Mouse (Mus musculus): Measurements from ENCODE around the gene Prdm11.

Gene Prdm11

DNA sequence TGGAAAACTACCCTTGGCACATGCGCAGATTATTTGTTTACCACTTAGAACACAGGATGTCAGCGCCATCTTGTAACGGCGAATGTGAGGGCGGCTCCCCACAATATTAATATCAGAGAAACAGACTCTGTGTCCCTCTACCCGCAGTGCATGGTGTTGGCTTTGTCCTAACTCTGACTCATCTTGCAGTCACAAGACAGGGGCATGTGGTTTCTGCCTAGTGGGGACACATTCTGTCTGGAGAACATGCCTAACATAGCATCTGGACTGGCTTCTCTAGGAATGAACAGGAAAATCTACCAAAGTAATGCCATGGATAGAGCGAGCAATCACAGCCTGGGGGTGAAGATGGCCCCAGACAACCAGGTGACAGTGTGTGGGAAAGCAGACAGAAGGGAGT lies 107.1 kb downstream of the Prdm11 start:
- in situ Hi-C loops (cut with MboI; ENCODE audit: unreplicated experiment in 2 of 2): no loop called here

DNA sequence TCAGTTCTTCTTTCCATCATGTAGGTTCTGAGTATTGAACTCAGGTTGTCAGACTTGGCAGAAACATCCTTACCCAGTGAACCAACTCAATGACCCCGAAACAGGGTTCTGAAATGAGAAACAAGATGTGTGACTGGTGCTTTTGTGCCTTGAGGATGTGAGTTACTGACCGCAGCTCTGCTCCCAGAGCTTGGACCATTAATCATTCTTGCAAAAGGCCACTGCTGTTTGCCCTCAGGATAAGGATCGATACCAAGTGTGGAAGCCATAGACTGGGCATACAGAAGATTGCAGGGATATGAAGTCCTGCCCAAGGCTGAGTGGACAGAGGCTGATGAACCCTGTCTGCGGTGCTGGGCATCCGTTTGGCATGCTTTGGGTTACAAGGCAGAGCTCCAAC lies 107.9 kb downstream of the Prdm11 start:
- in situ Hi-C loops (cut with MboI; ENCODE audit: unreplicated experiment in 2 of 2): no loop called here

DNA sequence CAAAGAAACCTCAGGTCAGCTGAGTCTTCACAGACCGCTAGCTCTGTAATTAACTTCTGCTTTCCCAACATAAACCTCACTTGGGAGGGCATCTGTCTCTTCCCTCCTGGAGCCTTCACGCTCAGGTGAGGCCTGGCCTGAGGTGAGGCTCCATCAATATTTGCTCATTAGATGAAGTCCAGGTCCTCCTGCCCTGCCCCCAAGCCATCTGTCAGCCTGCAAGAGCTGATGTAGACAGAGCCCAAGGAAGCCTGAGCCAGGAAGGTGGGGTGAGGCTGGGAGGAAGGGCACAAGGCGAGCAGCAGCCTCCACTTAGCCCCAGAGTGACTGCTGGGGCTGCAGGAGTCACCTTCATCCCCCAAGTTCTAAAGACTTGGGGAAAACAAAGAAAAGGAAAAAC lies 110.5 kb downstream of the Prdm11 start:
- in situ Hi-C loops (cut with MboI; ENCODE audit: unreplicated experiment in 2 of 2): no loop called here

DNA sequence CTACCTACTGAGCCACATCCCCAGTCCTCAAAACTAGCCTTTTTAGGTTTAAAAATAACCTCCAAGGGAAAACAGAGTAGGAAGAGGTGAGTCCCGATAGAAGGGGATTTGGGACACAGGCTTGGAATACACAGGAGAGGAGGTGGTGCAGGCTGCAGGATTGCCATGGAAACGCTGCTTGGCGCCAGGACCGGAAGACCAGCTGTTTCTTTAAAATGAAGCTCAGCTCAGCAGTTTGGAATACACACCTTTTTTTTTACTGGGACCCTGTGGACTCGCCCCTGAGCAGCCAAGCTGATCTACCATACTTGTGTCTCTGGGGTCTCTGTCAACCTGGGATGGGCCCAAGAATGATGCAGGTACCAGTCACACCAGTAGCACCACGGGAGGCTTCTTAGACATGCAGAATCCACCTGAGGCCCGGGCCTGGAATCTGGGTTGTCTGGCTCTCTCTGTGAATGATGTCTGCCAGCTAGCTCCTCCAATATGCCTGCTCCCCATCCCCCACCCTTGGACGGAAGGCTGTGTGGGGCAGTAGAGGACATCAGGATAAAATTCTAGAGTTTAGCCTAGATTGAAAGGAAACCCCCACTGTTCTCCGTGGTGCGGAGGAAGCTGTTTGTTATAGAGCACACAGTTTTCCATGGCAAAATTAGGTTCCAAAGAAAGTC lies 111.5 kb downstream of the Prdm11 start:
- in situ Hi-C loops (cut with MboI; ENCODE audit: unreplicated experiment in 2 of 2): no loop called here

DNA sequence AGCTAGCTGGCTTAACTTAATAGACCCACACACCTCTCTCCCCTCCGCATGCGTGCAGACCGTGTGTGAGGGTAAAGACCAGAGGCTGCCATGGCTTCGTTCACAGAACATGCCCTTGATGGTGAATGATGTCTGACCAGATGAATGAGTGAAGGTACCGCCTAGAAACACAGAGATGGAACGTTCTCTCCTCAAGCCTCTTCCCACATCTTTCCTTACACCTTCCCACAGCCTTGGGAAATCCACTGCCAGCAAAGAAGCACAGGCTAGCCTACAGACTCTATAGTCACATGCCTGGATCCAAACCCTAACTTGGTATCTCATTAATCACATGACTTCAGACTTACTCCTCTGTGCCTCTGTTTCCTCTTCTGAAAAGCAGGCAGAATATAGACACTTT lies 112.6 kb downstream of the Prdm11 start:
- in situ Hi-C loops (cut with MboI; ENCODE audit: unreplicated experiment in 2 of 2): no loop called here

DNA sequence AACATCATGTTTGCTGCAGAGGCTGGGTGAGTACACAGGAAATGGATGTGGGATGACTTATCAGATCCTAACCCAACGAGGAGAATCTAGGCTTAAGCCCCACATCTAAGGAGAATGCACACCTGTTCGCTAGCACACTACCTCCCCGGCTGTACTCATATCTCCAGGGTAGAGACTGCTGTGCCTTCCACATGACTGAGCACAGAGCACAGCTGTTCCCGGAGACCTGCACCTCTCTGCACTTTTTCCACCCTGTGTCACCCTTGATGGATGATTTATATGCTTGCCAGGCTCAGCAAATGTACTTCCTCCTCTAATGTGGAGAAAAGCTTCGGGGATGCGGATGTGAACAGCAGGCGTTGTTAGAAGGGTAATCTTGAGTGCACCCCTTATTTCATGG lies 114.9 kb downstream of the Prdm11 start:
- in situ Hi-C loops (cut with MboI; ENCODE audit: unreplicated experiment in 2 of 2): no loop called here

DNA sequence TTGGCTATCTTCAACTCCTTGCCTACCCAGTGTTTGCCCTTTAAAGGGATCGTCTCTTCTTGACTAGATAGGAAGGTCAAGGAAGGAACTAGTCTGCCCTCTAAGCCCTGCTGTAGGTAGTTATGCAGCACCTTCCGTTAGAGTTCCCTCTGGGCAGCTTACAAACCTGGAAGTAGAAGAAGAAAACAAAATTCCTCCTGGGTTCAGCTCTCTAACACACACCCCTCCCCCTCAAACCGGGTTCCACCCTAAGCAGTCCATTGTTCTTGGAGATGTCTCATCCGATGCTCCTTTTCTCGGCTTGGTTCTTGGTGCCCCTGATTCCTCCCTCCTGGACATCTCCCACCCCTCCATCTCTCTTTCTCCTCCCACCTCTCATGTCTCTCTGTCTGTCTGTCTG lies 116.3 kb downstream of the Prdm11 start:
- in situ Hi-C loops (cut with MboI; ENCODE audit: unreplicated experiment in 2 of 2): no loop called here

DNA sequence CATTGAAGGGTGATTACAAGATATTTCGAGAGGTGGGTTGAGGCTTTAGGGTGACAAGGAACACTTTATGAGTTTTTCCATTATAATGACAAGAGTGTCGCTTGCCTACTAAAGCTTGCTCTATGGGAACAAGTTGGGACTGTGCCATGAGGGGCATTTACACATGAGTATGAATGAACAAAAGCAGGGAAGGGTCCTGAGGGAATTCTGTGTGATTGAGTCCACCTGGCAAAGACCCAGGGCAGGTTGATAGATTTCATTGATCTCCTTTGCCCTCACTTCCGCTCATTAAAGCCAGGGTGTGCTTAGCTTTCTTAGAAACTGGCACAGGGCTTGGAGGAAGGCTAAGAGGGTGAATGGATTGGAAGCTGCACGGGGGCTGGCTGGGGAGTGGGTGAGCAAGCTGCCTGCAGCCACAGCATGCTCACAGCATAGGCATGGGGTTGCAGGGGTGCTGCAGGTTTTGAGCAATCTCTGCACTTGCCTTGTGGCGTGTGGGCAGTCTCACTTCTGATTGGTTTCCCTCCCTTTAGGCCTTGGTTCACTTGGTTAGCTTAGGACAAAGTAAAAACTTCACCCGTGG lies 121.2 kb downstream of the Prdm11 start:
- in situ Hi-C loops (cut with MboI; ENCODE audit: unreplicated experiment in 2 of 2): loop anchor here (25.0 kb wide), 2 partner anchors 863 to 888 kb away; partner anchors contain the start of gene Ext2 (in 1 of the 2)

DNA sequence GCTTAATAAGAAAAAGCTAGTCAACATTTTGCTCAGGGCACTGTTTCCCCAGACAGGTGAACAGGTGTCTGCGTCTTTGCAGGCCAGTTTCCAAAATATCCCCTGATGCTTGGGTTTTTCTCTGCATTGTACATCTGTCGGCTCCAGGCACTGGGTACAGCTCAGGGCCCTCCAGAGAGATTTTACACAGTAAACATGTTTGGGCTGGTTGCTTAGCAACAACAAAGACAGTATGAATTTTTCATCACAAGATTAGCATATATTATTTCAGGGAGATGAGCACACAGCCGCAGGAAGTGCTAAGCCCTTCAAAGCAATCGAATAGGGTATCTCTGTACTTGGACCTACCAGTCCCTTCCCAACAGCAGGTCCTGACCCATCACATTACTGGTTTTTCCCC lies 125.3 kb downstream of the Prdm11 start:
- in situ Hi-C loops (cut with MboI; ENCODE audit: unreplicated experiment in 2 of 2): loop anchor here (25.0 kb wide), 2 partner anchors 867 to 892 kb away; partner anchors contain the start of gene Ext2 (in 1 of the 2)

DNA sequence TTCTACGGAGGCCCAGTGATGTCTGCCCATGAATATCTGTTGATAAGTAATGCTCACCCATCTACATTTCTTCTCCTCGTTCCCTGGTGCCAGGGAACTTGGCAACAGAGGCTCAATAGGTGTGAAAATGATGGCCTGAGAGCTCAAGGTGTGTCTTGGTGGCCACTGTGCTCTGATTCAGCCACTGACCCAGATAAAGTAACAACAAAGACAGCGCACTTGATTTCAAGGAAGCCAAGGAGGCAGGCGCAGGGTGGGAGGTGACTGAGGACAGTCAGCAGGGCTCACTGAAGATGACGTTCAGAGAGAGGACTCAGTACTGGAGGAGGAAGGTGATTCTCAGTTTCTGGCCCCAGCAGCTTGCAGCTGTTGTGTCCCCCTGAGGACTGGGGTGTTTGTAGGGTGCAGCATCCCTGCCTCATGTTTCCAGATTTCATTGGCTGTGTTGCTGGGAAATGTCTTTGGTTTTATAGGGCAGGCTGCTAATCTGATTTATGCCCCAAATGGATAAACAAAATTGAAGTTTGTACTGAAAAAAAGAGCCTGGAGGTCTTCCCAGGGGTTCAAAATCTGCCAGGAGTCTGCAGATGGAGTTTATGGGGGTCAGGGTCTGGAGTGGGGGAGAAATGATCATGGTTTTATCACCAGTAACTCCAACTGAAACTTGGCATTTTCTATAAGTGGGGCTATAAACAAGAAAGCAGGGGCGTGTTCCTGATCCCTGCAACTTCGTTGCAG lies 128.4 kb downstream of the Prdm11 start:
- in situ Hi-C loops (cut with MboI; ENCODE audit: unreplicated experiment in 2 of 2): loop anchor here (25.0 kb wide), 2 partner anchors 870 to 895 kb away; partner anchors contain the start of gene Ext2 (in 1 of the 2)

DNA sequence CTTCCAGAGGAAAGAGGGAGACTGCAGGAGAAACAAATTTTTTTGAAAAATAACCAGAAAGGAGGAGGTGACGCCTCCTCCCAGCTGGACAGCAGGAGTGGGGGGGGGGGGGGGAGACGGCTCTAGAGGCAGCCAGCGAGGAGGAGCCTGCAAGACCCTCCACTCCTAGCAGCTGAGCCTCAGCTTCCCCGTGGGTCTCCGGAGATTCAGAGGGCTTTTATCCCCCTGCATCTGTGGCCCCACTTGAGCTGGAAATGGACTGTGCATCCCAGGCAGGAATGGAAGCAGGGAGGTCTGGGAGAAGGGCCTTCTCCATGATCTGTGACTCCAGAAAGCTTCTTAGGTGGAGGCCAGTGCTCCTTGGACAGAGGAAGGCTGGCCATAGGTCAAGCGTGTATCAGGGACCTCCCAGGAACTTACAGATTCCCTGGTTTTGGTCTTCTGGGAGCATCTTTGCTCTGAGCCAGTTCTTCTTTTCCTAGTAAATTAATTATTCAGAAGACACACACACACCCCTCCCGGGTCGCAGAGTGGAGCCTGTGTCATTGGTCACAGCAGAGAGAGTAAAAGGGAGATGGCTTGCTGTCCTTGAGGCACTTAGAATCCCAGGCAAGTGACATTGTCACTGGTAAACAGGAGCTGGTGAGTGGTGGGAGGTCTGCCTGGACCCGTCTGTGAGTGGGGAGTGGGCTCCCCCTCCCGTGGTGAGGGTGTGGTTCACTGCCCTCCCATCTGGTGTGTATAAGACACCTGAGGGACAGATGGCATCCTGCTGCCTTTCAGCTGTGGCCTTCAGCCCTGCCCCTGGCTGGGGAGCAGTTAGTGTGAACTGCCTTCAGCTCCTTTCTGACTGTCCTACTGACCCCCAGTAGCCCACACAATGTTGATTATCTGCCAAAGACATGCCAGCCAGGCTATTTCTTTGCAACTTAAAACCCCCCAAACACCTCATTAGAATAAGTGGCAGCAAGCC lies 130.0 kb downstream of the Prdm11 start:
- in situ Hi-C loops (cut with MboI; ENCODE audit: unreplicated experiment in 2 of 2): loop anchor here (25.0 kb wide), 2 partner anchors 871 to 896 kb away; partner anchors contain the start of gene Ext2 (in 1 of the 2)

Data from v-Abl transformed pro-B cells (cell line).